Mouse (Mus musculus) lung, adult 2 months (tissue): Measurements from ENCODE around the gene Ciao2b.

Source experiments
- CTCF ChIP-seq: fragments of 200-500 bp; IDR thresholded peaks from 2 replicates; pipeline ENCODE4 v1.5.1; 2011; ENCODE audit warnings: mild to moderate bottlenecking, low read length, control low read depth; ENCODE audit not compliant: insufficient read depth
- POLR2A ChIP-seq: fragments of 200-500 bp; IDR thresholded peaks from 2 replicates; pipeline ENCODE4 v1.6.1; 2011; ENCODE audit warnings: low read depth, mild to moderate bottlenecking, control low read depth, low read length, borderline replicate concordance; ENCODE audit errors: extremely low read depth

- TF ChIP-seq POLR2A (peak; percentile 69; the same call in 1 of the 2 replicates), CTCF (no peak)
Observed at GRCm38 (mm10) chr8:104591133-104591834, 50.5 kb downstream of the Ciao2b start, which contains the start of gene Pdp2.
